Mouse (Mus musculus) cortical plate, adult 2 months (tissue): ENCODE results near the gene Gm3336.

Source experiments
- CTCF ChIP-seq: fragments of 200-500 bp; IDR thresholded peaks from 2 replicates; pipeline ENCODE4 v1.5.1; 2011; ENCODE audit warnings: mild to moderate bottlenecking, control low read depth, low read length; ENCODE audit not compliant: insufficient read depth; ENCODE audit errors: extremely low read depth
- POLR2A ChIP-seq: fragments of 200-500 bp; IDR thresholded peaks from 2 replicates; pipeline ENCODE4 v1.6.1; 2011; ENCODE audit warnings: mild to moderate bottlenecking, low read length, control low read depth; ENCODE audit not compliant: insufficient read depth; ENCODE audit errors: extremely low read depth

DNA sequence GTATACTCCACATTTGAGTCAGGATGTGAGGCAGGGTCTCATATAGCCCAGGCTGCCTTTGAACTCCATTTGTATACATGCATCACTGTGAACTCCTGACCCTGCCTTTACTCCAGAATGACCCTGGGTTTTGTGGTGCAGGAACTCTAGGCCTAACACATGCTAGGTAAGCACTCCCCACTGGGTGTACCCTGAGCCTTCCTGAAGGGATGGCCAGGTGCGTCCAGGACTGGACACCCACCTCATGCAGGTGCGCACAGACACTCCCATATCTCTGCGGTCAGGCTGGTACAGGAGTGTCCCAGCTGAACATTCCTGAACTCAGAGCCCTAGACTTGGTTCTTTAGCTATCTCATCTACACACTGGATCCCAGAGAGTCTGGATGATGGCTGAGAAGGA is 44.2 kb upstream of the Gm3336 start:
- no peak for TF ChIP-seq CTCF
- TF ChIP-seq POLR2A: no peak
